Mouse (Mus musculus): ENCODE measurements at regions not wholly inside any gene's neighbourhood (a gene's known extent, or its start where the extent isn't known, plus 50 kb on each side); places are given as distances from the start of the nearest gene placed in this dataset.

- H3K36me3 ChIP-seq = no peaks in the 10 kb centered on the region
- H3K9ac ChIP-seq (replicated peaks) = no peak overlapping the region
- H3K27ac ChIP-seq = no peak overlapping the region
- 92% methylated on average over 5 of the region's 5 CpGs for WGBS
- no peaks in the 10 kb centered on the region for H3K9me3 ChIP-seq
- H3K27me3 ChIP-seq = no peaks in the 10 kb centered on the region
- no peak for ATAC-seq
- no peaks in the 10 kb centered on the region for H3K4me1 ChIP-seq (replicated peaks)
- no peak overlapping the region for H3K4me3 ChIP-seq (replicated peaks)
- no peak overlapping the region for H3K4me2 ChIP-seq (replicated peaks)
Observed at GRCm38 (mm10) chr12:39751850-39752249, 286.0 kb downstream of the Arl4a start.

- peak overlapping the region; percentile 30; the same call in 1 of the 2 replicates for H3K27ac ChIP-seq
- H3K4me2 ChIP-seq (replicated peaks) = no peak overlapping the region
- H3K4me1 ChIP-seq (replicated peaks) = peaks cover 12% of the 10 kb centered on the region
- H3K9me3 ChIP-seq = no peaks in the 10 kb centered on the region
- ATAC-seq = peak; percentile 84
- 36% methylated on average over 11 of the region's 11 CpGs for WGBS
- H3K36me3 ChIP-seq = no peaks in the 10 kb centered on the region
- no peak overlapping the region for H3K4me3 ChIP-seq (replicated peaks)
- no peaks in the 10 kb centered on the region for H3K27me3 ChIP-seq
- H3K9ac ChIP-seq (replicated peaks) = no peak overlapping the region
Observed at GRCm38 (mm10) chr12:39742156-39743063, 295.4 kb downstream of the Arl4a start.

- Histone ChIP-seq H3K9me3 (no peaks in the 10 kb centered on the region), H3K36me3 (no peaks in the 10 kb centered on the region), H3K4me3 (replicated peaks) (no peak overlapping the region), H3K27me3 (no peaks in the 10 kb centered on the region), H3K4me2 (replicated peaks) (no peak overlapping the region), H3K4me1 (replicated peaks) (peaks cover 23% of the 10 kb centered on the region), H3K27ac (no peak overlapping the region), H3K9ac (replicated peaks) (no peak overlapping the region)
- ATAC-seq = no peak
- 9% methylated on average over 13 of the region's 13 CpGs for WGBS
Observed at GRCm38 (mm10) chr12:39741051-39741847, 296.6 kb downstream of the Arl4a start.

GRCm38 (mm10) chr12:39736966-39737365 is 300.9 kb downstream of the Arl4a start:
- Histone ChIP-seq H3K36me3 (no peaks in the 10 kb centered on the region), H3K4me1 (replicated peaks) (peaks cover 25% of the 10 kb centered on the region), H3K9me3 (no peaks in the 10 kb centered on the region), H3K4me3 (replicated peaks) (no peak overlapping the region), H3K27ac (no peak overlapping the region), H3K4me2 (replicated peaks) (no peak overlapping the region), H3K27me3 (no peaks in the 10 kb centered on the region), H3K9ac (replicated peaks) (no peak overlapping the region)
- ATAC-seq = no peak
- 91% methylated on average over 3 of the region's 3 CpGs for WGBS

GRCm38 (mm10) chr12:39736097-39736920 is 301.5 kb downstream of the Arl4a start:
- peak; percentile 82 for ATAC-seq
- no peaks in the 10 kb centered on the region for H3K36me3 ChIP-seq
- no peak overlapping the region for H3K9ac ChIP-seq (replicated peaks)
- WGBS = 27% methylated on average over 9 of the region's 9 CpGs
- no peaks in the 10 kb centered on the region for H3K9me3 ChIP-seq
- H3K4me2 ChIP-seq (replicated peaks) = peak overlapping the region; percentile 2
- H3K4me3 ChIP-seq (replicated peaks) = no peak overlapping the region
- peaks cover 24% of the 10 kb centered on the region for H3K4me1 ChIP-seq (replicated peaks)
- no peaks in the 10 kb centered on the region for H3K27me3 ChIP-seq
- H3K27ac ChIP-seq = peak overlapping the region; percentile 68

- no peaks in the 10 kb centered on the region for H3K9me3 ChIP-seq
- H3K36me3 ChIP-seq = no peaks in the 10 kb centered on the region
- no peak overlapping the region for H3K4me2 ChIP-seq (replicated peaks)
- no peak overlapping the region for H3K27ac ChIP-seq
- no peaks in the 10 kb centered on the region for H3K27me3 ChIP-seq
- ATAC-seq = no peak
- H3K4me1 ChIP-seq (replicated peaks) = peaks cover 19% of the 10 kb centered on the region
- H3K9ac ChIP-seq (replicated peaks) = no peak overlapping the region
- no peak overlapping the region for H3K4me3 ChIP-seq (replicated peaks)
- 63% methylated on average over 2 of the region's 2 CpGs for WGBS
Observed at GRCm38 (mm10) chr12:39734176-39734575, 303.6 kb downstream of the Arl4a start.

GRCm38 (mm10) chr12:39731177-39731576 is 306.6 kb downstream of the Arl4a start:
- no peak for ATAC-seq
- H3K4me3 ChIP-seq (replicated peaks) = no peak overlapping the region
- H3K4me1 ChIP-seq (replicated peaks) = peaks cover 8% of the 10 kb centered on the region
- 86% methylated on average over 3 of the region's 3 CpGs for WGBS
- H3K9me3 ChIP-seq = no peaks in the 10 kb centered on the region
- H3K36me3 ChIP-seq = no peaks in the 10 kb centered on the region
- H3K27ac ChIP-seq = no peak overlapping the region
- no peak overlapping the region for H3K9ac ChIP-seq (replicated peaks)
- H3K4me2 ChIP-seq (replicated peaks) = no peak overlapping the region
- no peaks in the 10 kb centered on the region for H3K27me3 ChIP-seq

- Histone ChIP-seq H3K4me1 (replicated peaks) (no peaks in the 10 kb centered on the region; the same call in 1 of the 2 replicates), H3K4me3 (replicated peaks) (no peak overlapping the region), H3K36me3 (no peaks in the 10 kb centered on the region), H3K9ac (replicated peaks) (no peak overlapping the region), H3K4me2 (replicated peaks) (no peak overlapping the region), H3K27ac (no peak overlapping the region), H3K27me3 (no peaks in the 10 kb centered on the region), H3K9me3 (no peaks in the 10 kb centered on the region)
- 86% methylated on average over 2 of the region's 2 CpGs for WGBS
- no peak for ATAC-seq
Observed at GRCm38 (mm10) chr12:39729255-39729654, 308.6 kb downstream of the Arl4a start.

- Histone ChIP-seq H3K9me3 (no peaks in the 10 kb centered on the region), H3K4me3 (replicated peaks) (no peak overlapping the region), H3K4me2 (replicated peaks) (no peak overlapping the region), H3K27ac (no peak overlapping the region), H3K4me1 (replicated peaks) (no peaks in the 10 kb centered on the region), H3K27me3 (no peaks in the 10 kb centered on the region), H3K9ac (replicated peaks) (no peak overlapping the region), H3K36me3 (no peaks in the 10 kb centered on the region)
- 90% methylated on average over 2 of the region's 2 CpGs for WGBS
- no peak for ATAC-seq
Observed at GRCm38 (mm10) chr12:39724172-39724571, 313.7 kb downstream of the Arl4a start.

GRCm38 (mm10) chr12:39715120-39715519 is 322.7 kb downstream of the Arl4a start:
- Histone ChIP-seq H3K9me3 (no peaks in the 10 kb centered on the region), H3K4me2 (replicated peaks) (peak overlapping the region; percentile 11; the same call in 1 of the 2 replicates), H3K27me3 (no peaks in the 10 kb centered on the region), H3K9ac (replicated peaks) (no peak overlapping the region), H3K27ac (peak overlapping the region; percentile 82), H3K36me3 (no peaks in the 10 kb centered on the region), H3K4me1 (replicated peaks) (peaks cover 16% of the 10 kb centered on the region), H3K4me3 (replicated peaks) (no peak overlapping the region)
- ATAC-seq = peak; percentile 89
- WGBS = 20% methylated on average over 4 of the region's 4 CpGs

GRCm38 (mm10) chr12:39714169-39714794 is 323.5 kb downstream of the Arl4a start:
- Histone ChIP-seq H3K4me2 (replicated peaks) (no peak overlapping the region), H3K9me3 (no peaks in the 10 kb centered on the region), H3K9ac (replicated peaks) (no peak overlapping the region), H3K4me3 (replicated peaks) (no peak overlapping the region), H3K27me3 (no peaks in the 10 kb centered on the region), H3K36me3 (no peaks in the 10 kb centered on the region), H3K27ac (peak overlapping the region; percentile 64), H3K4me1 (replicated peaks) (peaks cover 16% of the 10 kb centered on the region)
- WGBS = 94% methylated on average over 2 of the region's 2 CpGs
- ATAC-seq = peak; percentile 52; the same call in 1 of the 2 replicates
